Mouse (Mus musculus): ENCODE measurements at regions not wholly inside any gene's neighbourhood (a gene's known extent, or its start where the extent isn't known, plus 50 kb on each side); places are given as distances from the start of the nearest gene placed in this dataset.

- H3K4me2 ChIP-seq, result no peak overlapping the region
- no peak overlapping the region for H3K27ac ChIP-seq
- H3K9ac ChIP-seq, result no peak overlapping the region
- H3K36me3 ChIP-seq (ENCODE audit: poor library complexity, severe bottlenecking), result no peaks in the 10 kb centered on the region
- WGBS, result 90% methylated on average over 7 of the region's 7 CpGs
- no peak for ATAC-seq
- H3K4me3 ChIP-seq, result no peak overlapping the region
- no peaks in the 10 kb centered on the region for H3K9me3 ChIP-seq (replicated peaks)
- H3K4me1 ChIP-seq, result no peaks in the 10 kb centered on the region
- H3K27me3 ChIP-seq, result no peaks in the 10 kb centered on the region
These were observed 56.9 kb upstream of the Dnajc19 start for GRCm38 (mm10) chr3:34137984-34138383.

- ATAC-seq, result no peak
- H3K4me2 ChIP-seq, result no peak overlapping the region
- no peak overlapping the region for H3K9ac ChIP-seq
- no peak overlapping the region for H3K4me3 ChIP-seq
- no peaks in the 10 kb centered on the region for H3K9me3 ChIP-seq (replicated peaks)
- H3K27me3 ChIP-seq, result no peaks in the 10 kb centered on the region
- no peak overlapping the region for H3K27ac ChIP-seq
- H3K36me3 ChIP-seq (ENCODE audit: poor library complexity, severe bottlenecking), result no peaks in the 10 kb centered on the region
- H3K4me1 ChIP-seq, result no peaks in the 10 kb centered on the region
- WGBS, result 88% methylated on average over 2 of the region's 2 CpGs
These were observed 55.3 kb upstream of the Dnajc19 start for GRCm38 (mm10) chr3:34136385-34136784.

Data from forebrain, embryonic 13.5 days (tissue).